Mouse (Mus musculus) heart, embryonic 11.5 days (tissue): Measurements from ENCODE around the gene Mphosph10. TPM values are rescaled to one million over a fixed set of nuclear protein-coding genes. Genes with fewer than 3 reads are reported as not detected.

Experiments used
- ATAC-seq: fragments of 200-750 bp; cut with Nextera tagmentation; replicated peaks from 2 replicates; pipeline ENCODE4 v1.8.0; 2017; ENCODE audit warnings: moderate library complexity; ENCODE audit not compliant: insufficient number of reproducible peaks, low FRiP score, low TSS enrichment
- H3K27ac ChIP-seq: fragments of 300-500 bp; sonication (generic); 2 replicates; pipeline ENCODE4 v1.5.1; 2014; ENCODE audit warnings: mild to moderate bottlenecking, low read depth, low read length
- H3K27me3 ChIP-seq: fragments of 300-500 bp; sonication (generic); 2 replicates; pipeline ENCODE4 v1.6.1; 2014; ENCODE audit warnings: mild to moderate bottlenecking, low read length, mixed read lengths; ENCODE audit not compliant: control insufficient read depth, insufficient read depth
- H3K36me3 ChIP-seq: fragments of 300-500 bp; sonication (generic); 2 replicates; pipeline ENCODE4 v1.6.1; 2014; ENCODE audit warnings: mild to moderate bottlenecking, low read length, moderate library complexity, mixed read lengths; ENCODE audit not compliant: control insufficient read depth, insufficient read depth
- H3K4me1 ChIP-seq: fragments of 300-500 bp; sonication (generic); 2 replicates; pipeline ENCODE4 v1.6.1; 2014; ENCODE audit warnings: low read length; ENCODE audit not compliant: control insufficient read depth, insufficient read depth
- H3K4me2 ChIP-seq: fragments of 300-500 bp; sonication (generic); 2 replicates; pipeline ENCODE4 v1.6.1; 2014; ENCODE audit warnings: mild to moderate bottlenecking, moderate library complexity
- H3K4me3 ChIP-seq: fragments of 300-500 bp; sonication (generic); 2 replicates; pipeline ENCODE4 v1.5.1; 2014; ENCODE audit warnings: low read depth, low read length
- H3K9ac ChIP-seq: fragments of 300-500 bp; sonication (generic); 2 replicates; pipeline ENCODE4 v1.6.1; 2014; ENCODE audit warnings: mild to moderate bottlenecking, low read depth, low read length, moderate library complexity
- H3K9me3 ChIP-seq: fragments of 300-500 bp; sonication (generic); replicated peaks from 2 replicates; pipeline ENCODE4 v1.6.1; 2016; ENCODE audit warnings: low read length; ENCODE audit not compliant: control insufficient read depth
- WGBS: fragments of 180-500 bp; shearing (Covaris S2); extraction: QIAGEN DNeasy Blood & Tissue Kit; methylation state at CpG from one replicate; pipeline ENCODE4 v1.1.7; 2014; ENCODE audit not compliant: insufficient replicate concordance; 5-methylcytosine and 5-hydroxymethylcytosine counted together
- polyA plus RNA-seq: library from polyadenylated mRNA; unstranded; fragments of >200 nt; fragmentation: Nextera tagmentation; extraction: Ambion mirVana; gene quantifications from 2 replicates; pipeline ENCODE4 v1.2.1, GENCODE M21; 2014

The Mphosph10 gene
- polyA plus RNA-seq, 1 experiment from 2014 or later = 31.2 TPM

- Histone ChIP-seq H3K4me2 (no peak overlapping the region), H3K9ac (no peak overlapping the region), H3K4me1 (no peaks in the 10 kb centered on the region), H3K27me3 (no peaks in the 10 kb centered on the region), H3K9me3 (no peaks in the 10 kb centered on the region), H3K27ac (no peak overlapping the region), H3K4me3 (no peak overlapping the region), H3K36me3 (0 out of 2 replicates have a peak, but pooled peaks cover 2% of the 10 kb centered on the region)
- 84% methylated on average over 4 of the region's 4 CpGs for WGBS
- no peak for ATAC-seq
These were observed 64.6 kb downstream of the Mphosph10 start for GRCm38 (mm10) chr7:64327486-64327885.

GRCm38 (mm10) chr7:64326892-64327291 is 65.2 kb downstream of the Mphosph10 start:
- H3K4me2 ChIP-seq = no peak overlapping the region
- 0 out of 2 replicates have a peak, but pooled peaks cover 2% of the 10 kb centered on the region for H3K36me3 ChIP-seq
- H3K4me1 ChIP-seq = no peaks in the 10 kb centered on the region
- H3K4me3 ChIP-seq = no peak overlapping the region
- ATAC-seq = no peak
- 29% methylated on average over 1 of the region's 1 CpGs for WGBS
- H3K27ac ChIP-seq = no peak overlapping the region
- no peaks in the 10 kb centered on the region for H3K9me3 ChIP-seq
- no peaks in the 10 kb centered on the region for H3K27me3 ChIP-seq
- no peak overlapping the region for H3K9ac ChIP-seq

Other genes with a start within 250 kb of the Mphosph10 start
- 0.31 TPM in 1 of 2 replicates, not detected in the other for gene Trpm1, start 238.4 kb downstream of the Mphosph10 start, polyA plus RNA-seq
- 7.1 and 7.2 TPM in 2 replicates for gene Mtmr10, start 104.6 kb downstream of the Mphosph10 start, polyA plus RNA-seq
- 4.1 and 6.0 TPM in 2 replicates for gene Fan1, start 18.2 kb downstream of the Mphosph10 start, polyA plus RNA-seq
- 89.5 and 91.5 TPM in 2 replicates for gene Mcee, start 339 bp upstream of the Mphosph10 start, polyA plus RNA-seq
- 0.99 and 1.3 TPM in 2 replicates for gene Apba2, start 109.4 kb upstream of the Mphosph10 start, polyA plus RNA-seq